Comparison of ENCODE assay signal across 10 mouse cellular contexts in genomic region chr5:131813952-131814502, GRCm38 (mm10).
A peak's percentile ranks its signal among the peaks of the same experiment; 100 is the strongest.
DNase-seq lines count a peak whose midpoint lies in the region; ATAC-seq and TF ChIP-seq lines count a peak whose summit lies in the region.
"Had no signal": no experiment of that assay in that cellular context is flagged by ENCODE, and none has a peak within 500 bp of the region (broad histone marks: within the 10 kb centered on the region; RNA-seq: fewer than 3 reads in every experiment).

No protein-coding gene starts in this region.

- WGBS in forebrain, embryonic 16.5 days = 67% methylated on average over 10 of the region's 10 CpGs
- WGBS in forebrain, postnatal 0 days = 78% methylated on average over 10 of the region's 10 CpGs
- 31% methylated on average over 10 of the region's 10 CpGs for WGBS in heart, embryonic 15.5 days
- 17% methylated on average over 10 of the region's 10 CpGs for WGBS in liver, embryonic 15.5 days (ENCODE audit: insufficient replicate concordance)
- WGBS in hindbrain, embryonic 13.5 days = 80% methylated on average over 10 of the region's 10 CpGs

- no peak for DNase-seq in forebrain, postnatal 0 days
- peak; percentile 45 for DNase-seq in MEL-GATA-1-ER (ENCODE audit: extremely low read depth, low read depth)
- no peak for DNase-seq in spleen, postnatal 10 days (ENCODE audit: low spot score in 2 of 2)

- peak overlapping the region; percentile 46 for H3K27ac ChIP-seq in forebrain, embryonic 16.5 days (ENCODE audit: low read length)
- no peak overlapping the region for H3K27ac ChIP-seq in forebrain, postnatal 0 days (ENCODE audit: low read depth, low read length)
- 0 out of 2 replicates have a peak overlapping the region, but pooled peaks have one; percentile 38 for H3K27ac ChIP-seq in heart, embryonic 15.5 days
- H3K27ac ChIP-seq in liver, embryonic 15.5 days (replicated peaks) = 0 out of 2 replicates have a peak overlapping the region, but pooled peaks have one; percentile 14
- H3K27ac ChIP-seq in hindbrain, embryonic 13.5 days = no peak overlapping the region; the same call in 1 of the 2 replicates

- no peak overlapping the region for H3K9ac ChIP-seq in forebrain, embryonic 16.5 days (replicated peaks; ENCODE audit: low read depth, low read length)
- no peak overlapping the region for H3K9ac ChIP-seq in forebrain, postnatal 0 days
- no peak overlapping the region for H3K9ac ChIP-seq in heart, embryonic 15.5 days
- no peak overlapping the region for H3K9ac ChIP-seq in liver, embryonic 15.5 days
- H3K9ac ChIP-seq in hindbrain, embryonic 13.5 days = no peak overlapping the region

- H3K4me3 ChIP-seq in forebrain, embryonic 16.5 days (replicated peaks; ENCODE audit: low read length) = no peak overlapping the region
- H3K4me3 ChIP-seq in forebrain, postnatal 0 days (ENCODE audit: low read depth, low read length) = no peak overlapping the region
- H3K4me3 ChIP-seq in heart, embryonic 15.5 days = no peak overlapping the region
- no peak overlapping the region for H3K4me3 ChIP-seq in liver, embryonic 15.5 days (replicated peaks)
- no peak overlapping the region for H3K4me3 ChIP-seq in hindbrain, embryonic 13.5 days

- H3K9me3 ChIP-seq in forebrain, embryonic 16.5 days (ENCODE audit: control insufficient read depth, low read length) = no peaks in the 10 kb centered on the region
- H3K9me3 ChIP-seq in forebrain, postnatal 0 days (ENCODE audit: low read length) = no peaks in the 10 kb centered on the region
- H3K9me3 ChIP-seq in heart, embryonic 15.5 days (replicated peaks) = no peaks in the 10 kb centered on the region
- no peaks in the 10 kb centered on the region for H3K9me3 ChIP-seq in liver, embryonic 15.5 days (replicated peaks)
- no peaks in the 10 kb centered on the region for H3K9me3 ChIP-seq in hindbrain, embryonic 13.5 days

- H3K4me2 ChIP-seq in forebrain, embryonic 16.5 days (ENCODE audit: low read length) = no peak overlapping the region
- H3K4me2 ChIP-seq in forebrain, postnatal 0 days (ENCODE audit: low read depth) = no peak overlapping the region
- H3K4me2 ChIP-seq in heart, embryonic 15.5 days = no peak overlapping the region
- no peak overlapping the region; the same call in 1 of the 2 replicates for H3K4me2 ChIP-seq in liver, embryonic 15.5 days
- no peak overlapping the region for H3K4me2 ChIP-seq in hindbrain, embryonic 13.5 days

- TF ChIP-seq CTCF in forebrain, postnatal 0 days (IDR thresholded peaks at IDR 0.05; ENCODE audit: low read depth) = no peak

- peaks cover 33% of the 10 kb centered on the region for H3K4me1 ChIP-seq in forebrain, embryonic 16.5 days (replicated peaks; ENCODE audit: control insufficient read depth, insufficient read depth, low read length)
- peaks cover 28% of the 10 kb centered on the region for H3K4me1 ChIP-seq in forebrain, postnatal 0 days (ENCODE audit: insufficient read depth)
- peaks cover 33% of the 10 kb centered on the region for H3K4me1 ChIP-seq in heart, embryonic 15.5 days (replicated peaks)
- H3K4me1 ChIP-seq in liver, embryonic 15.5 days (replicated peaks) = peaks cover 23% of the 10 kb centered on the region
- H3K4me1 ChIP-seq in hindbrain, embryonic 13.5 days (replicated peaks) = peaks cover 23% of the 10 kb centered on the region

- 0 out of 2 replicates have a peak, but pooled peaks have one; percentile 5 for ATAC-seq in forebrain, embryonic 16.5 days
- no peak for ATAC-seq in forebrain, postnatal 0 days
- peak; percentile 56; the same call in 1 of the 2 replicates for ATAC-seq in heart, embryonic 15.5 days (replicated peaks; ENCODE audit: insufficient number of reproducible peaks, insufficient read depth, low FRiP score, low read depth)
- peak; percentile 80 for ATAC-seq in liver, embryonic 15.5 days (ENCODE audit: insufficient read depth)
- ATAC-seq in erythroblast, adult 5-6 weeks (replicated peaks; ENCODE audit: low FRiP score, poor library complexity, severe bottlenecking) = no peak
- no peak for ATAC-seq in hindbrain, embryonic 13.5 days (ENCODE audit: low FRiP score)
- ATAC-seq: CD4-positive, CD25-positive, alpha-beta regulatory T cell, adult 4 months; hindbrain, embryonic 16.5 days had no signal

- no peaks in the 10 kb centered on the region for H3K27me3 ChIP-seq in forebrain, embryonic 16.5 days (replicated peaks; ENCODE audit: control insufficient read depth, insufficient read depth, low read length)
- H3K27me3 ChIP-seq in forebrain, postnatal 0 days (ENCODE audit: insufficient read depth, low read length) = no peaks in the 10 kb centered on the region
- H3K27me3 ChIP-seq in heart, embryonic 15.5 days = no peaks in the 10 kb centered on the region
- H3K27me3 ChIP-seq in liver, embryonic 15.5 days = no peaks in the 10 kb centered on the region
- H3K27me3 ChIP-seq in hindbrain, embryonic 13.5 days = peaks cover under 1% of the 10 kb centered on the region; the same call in 1 of the 2 replicates

- no peaks in the 10 kb centered on the region for H3K36me3 ChIP-seq in forebrain, embryonic 16.5 days (ENCODE audit: control insufficient read depth, insufficient read depth)
- H3K36me3 ChIP-seq in forebrain, postnatal 0 days (ENCODE audit: insufficient read depth) = no peaks in the 10 kb centered on the region
- H3K36me3 ChIP-seq in heart, embryonic 15.5 days = no peaks in the 10 kb centered on the region
- no peaks in the 10 kb centered on the region for H3K36me3 ChIP-seq in liver, embryonic 15.5 days (replicated peaks)
- no peaks in the 10 kb centered on the region for H3K36me3 ChIP-seq in hindbrain, embryonic 13.5 days

Comparison
In these comparisons a context has a peak if more than half of its experiments do, and no peak if none do; other contexts are left out.
1. ATAC-seq: peak in forebrain, embryonic 16.5 days (single experiment), heart, embryonic 15.5 days (single experiment) and liver, embryonic 15.5 days (single experiment); none in forebrain, postnatal 0 days (single experiment), erythroblast, adult 5-6 weeks (single experiment) and hindbrain, embryonic 13.5 days (single experiment).
2. H3K27ac ChIP-seq: peak in forebrain, embryonic 16.5 days (single experiment), heart, embryonic 15.5 days (single experiment) and liver, embryonic 15.5 days (single experiment); none in forebrain, postnatal 0 days (single experiment) and hindbrain, embryonic 13.5 days (single experiment).